Mouse (Mus musculus) lung, postnatal 4 days (tissue): Measurements from ENCODE around the gene Rhbdl2.

Experiments used
- DNase-seq, 2 experiments: peaks; one replicate each; pipeline ENCODE4 v3.0.0; 2021

The Rhbdl2 gene

GRCm38 (mm10) chr4:123787191-123787985 is at the start of gene Rhbdl2:
Gene Rhbdl2 (plus strand): TSS chr4:123787874.
- peak; percentile 66 to 74 for DNase-seq

GRCm38 (mm10) chr4:123738708-123739107 is 49.0 kb upstream of the Rhbdl2 start:
- DNase-seq, result no peak

GRCm38 (mm10) chr4:123742891-123743290 is 44.8 kb upstream of the Rhbdl2 start:
- DNase-seq, result no peak

- no peak for DNase-seq
Measured at GRCm38 (mm10) chr4:123745221-123745775, 42.4 kb upstream of the Rhbdl2 start.

GRCm38 (mm10) chr4:123748726-123749415 is 38.8 kb upstream of the Rhbdl2 start:
- DNase-seq, result no peak

GRCm38 (mm10) chr4:123749484-123750130 is 38.1 kb upstream of the Rhbdl2 start:
- no peak for DNase-seq

- DNase-seq, result peak; percentile 99
Measured at GRCm38 (mm10) chr4:123750152-123750651, 37.5 kb upstream of the Rhbdl2 start, which contains the start of gene Akirin1. Gene Akirin1 (minus strand): TSS chr4:123750345.

GRCm38 (mm10) chr4:123750707-123751312 is 36.9 kb upstream of the Rhbdl2 start:
- DNase-seq, result peak in 1 of 2 experiments; percentile 16

- peak in 1 of 2 experiments; percentile 18 for DNase-seq
Measured at GRCm38 (mm10) chr4:123758306-123758705, 29.4 kb upstream of the Rhbdl2 start.

- no peak for DNase-seq
Measured at GRCm38 (mm10) chr4:123765071-123765470, 22.6 kb upstream of the Rhbdl2 start.

GRCm38 (mm10) chr4:123767807-123768206 is 19.9 kb upstream of the Rhbdl2 start:
- DNase-seq, result no peak

- no peak for DNase-seq
Measured at GRCm38 (mm10) chr4:123768234-123768633, 19.4 kb upstream of the Rhbdl2 start.

- no peak for DNase-seq
Measured at GRCm38 (mm10) chr4:123792666-123793065, 5.0 kb downstream of the Rhbdl2 start.

GRCm38 (mm10) chr4:123793136-123793535 is 5.5 kb downstream of the Rhbdl2 start:
- DNase-seq, result no peak

- DNase-seq, result no peak
Measured at GRCm38 (mm10) chr4:123795057-123795456, 7.4 kb downstream of the Rhbdl2 start.

- no peak for DNase-seq
Measured at GRCm38 (mm10) chr4:123797403-123797802, 9.7 kb downstream of the Rhbdl2 start.

- no peak for DNase-seq
Measured at GRCm38 (mm10) chr4:123797856-123798255, 10.2 kb downstream of the Rhbdl2 start.

- DNase-seq, result no peak
Measured at GRCm38 (mm10) chr4:123803642-123804041, 16.0 kb downstream of the Rhbdl2 start.

GRCm38 (mm10) chr4:123808304-123808703 is 20.6 kb downstream of the Rhbdl2 start:
- no peak for DNase-seq

GRCm38 (mm10) chr4:123810475-123811295 is 23.0 kb downstream of the Rhbdl2 start:
- no peak for DNase-seq

- DNase-seq, result no peak
Measured at GRCm38 (mm10) chr4:123812525-123812924, 24.9 kb downstream of the Rhbdl2 start.
